Mouse (Mus musculus) forebrain, embryonic 16.5 days (tissue): ENCODE results near the gene Rrp1. TPM values are rescaled to one million over a fixed set of nuclear protein-coding genes. Genes with fewer than 3 reads are reported as not detected.
"Not testable (repeated sequence)": the region's sequence is repeated elsewhere in the genome, so short reads cannot be mapped to it uniquely, and the experiment has no call there.

Experiments
- ATAC-seq: fragments of 200-750 bp; cut with Nextera tagmentation; 2 replicates; pipeline ENCODE4 v1.8.0; 2017; ENCODE audit warnings: mild to moderate bottlenecking, moderate library complexity
- H3K27ac ChIP-seq: fragments of 300-500 bp; sonication (generic); 2 replicates; pipeline ENCODE4 v1.5.1; 2014; ENCODE audit warnings: low read length, control low read depth
- H3K27me3 ChIP-seq: fragments of 300-500 bp; sonication (generic); replicated peaks from 2 replicates; pipeline ENCODE4 v1.6.1; 2014; ENCODE audit warnings: low read length; ENCODE audit not compliant: control insufficient read depth, insufficient read depth
- H3K36me3 ChIP-seq: fragments of 300-500 bp; sonication (generic); 2 replicates; pipeline ENCODE4 v1.6.1; 2014; ENCODE audit not compliant: control insufficient read depth, insufficient read depth
- H3K4me1 ChIP-seq: fragments of 300-500 bp; sonication (generic); replicated peaks from 2 replicates; pipeline ENCODE4 v1.6.1; 2014; ENCODE audit warnings: low read length; ENCODE audit not compliant: control insufficient read depth, insufficient read depth
- H3K4me2 ChIP-seq: fragments of 300-500 bp; sonication (generic); 2 replicates; pipeline ENCODE4 v1.6.1; 2014; ENCODE audit warnings: mild to moderate bottlenecking, low read length, control low read depth
- H3K4me3 ChIP-seq: fragments of 300-500 bp; sonication (generic); replicated peaks from 2 replicates; pipeline ENCODE4 v1.5.1; 2014; ENCODE audit warnings: mild to moderate bottlenecking, low read length, control low read depth
- H3K9ac ChIP-seq: fragments of 300-500 bp; sonication (generic); replicated peaks from 2 replicates; pipeline ENCODE4 v1.6.1; 2014; ENCODE audit warnings: low read depth, low read length, control low read depth
- H3K9me3 ChIP-seq: fragments of 300-500 bp; sonication (generic); 2 replicates; pipeline ENCODE4 v1.6.1; 2016; ENCODE audit warnings: low read length; ENCODE audit not compliant: control insufficient read depth
- WGBS: fragments of 180-500 bp; shearing (Covaris S2); extraction: QIAGEN DNeasy Blood & Tissue Kit; methylation state at CpG from one replicate; pipeline ENCODE4 v1.1.7; 2014; 5-methylcytosine and 5-hydroxymethylcytosine counted together
- polyA plus RNA-seq: library from polyadenylated mRNA; unstranded; fragments of >200 nt; fragmentation: Nextera tagmentation; extraction: Ambion mirVana; gene quantifications from 2 replicates; pipeline ENCODE4 v1.2.1, GENCODE M21; 2015

The Rrp1 gene
- polyA plus RNA-seq, 1 experiment from 2014 or later: 438 TPM

- no peaks in the 10 kb centered on the region for H3K9me3 ChIP-seq
- no peak overlapping the region for H3K9ac ChIP-seq
- no peaks in the 10 kb centered on the region for H3K27me3 ChIP-seq
- no peak overlapping the region for H3K4me3 ChIP-seq
- no peak overlapping the region for H3K27ac ChIP-seq
- no peaks in the 10 kb centered on the region for H3K36me3 ChIP-seq
- H3K4me1 ChIP-seq: no peaks in the 10 kb centered on the region
- WGBS: 67% methylated on average over 3 of the region's 3 CpGs
- no peak for ATAC-seq
- no peak overlapping the region for H3K4me2 ChIP-seq
These were observed 52.5 kb downstream of the Rrp1 start for GRCm38 (mm10) chr10:78360290-78360711.

DNA sequence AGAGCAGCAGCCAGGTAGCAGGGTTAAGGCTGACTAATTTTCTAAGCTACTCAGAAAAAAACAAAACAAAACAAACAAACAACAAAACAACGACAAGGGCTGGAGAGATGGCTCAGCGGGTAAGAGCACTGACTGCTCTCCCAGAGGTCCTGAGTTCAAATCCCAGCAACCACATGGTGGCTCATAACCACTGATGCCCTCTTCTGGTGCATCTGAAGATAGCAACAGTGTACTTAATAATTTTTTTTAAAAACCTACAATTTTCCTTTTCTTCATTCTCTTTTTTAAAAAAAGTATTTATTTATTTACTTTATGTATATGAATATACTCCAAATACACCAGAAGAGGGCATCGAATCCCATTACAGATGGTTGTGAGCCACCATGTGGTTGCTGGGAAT, 53.8 kb downstream of the Rrp1 start:
- not testable (repeated sequence) for H3K36me3 ChIP-seq, H3K9ac ChIP-seq, H3K27me3 ChIP-seq, H3K4me1 ChIP-seq, H3K27ac ChIP-seq, H3K9me3 ChIP-seq, H3K4me3 ChIP-seq, H3K4me2 ChIP-seq, ATAC-seq
- 95% methylated on average over 3 of the region's 3 CpGs for WGBS

DNA sequence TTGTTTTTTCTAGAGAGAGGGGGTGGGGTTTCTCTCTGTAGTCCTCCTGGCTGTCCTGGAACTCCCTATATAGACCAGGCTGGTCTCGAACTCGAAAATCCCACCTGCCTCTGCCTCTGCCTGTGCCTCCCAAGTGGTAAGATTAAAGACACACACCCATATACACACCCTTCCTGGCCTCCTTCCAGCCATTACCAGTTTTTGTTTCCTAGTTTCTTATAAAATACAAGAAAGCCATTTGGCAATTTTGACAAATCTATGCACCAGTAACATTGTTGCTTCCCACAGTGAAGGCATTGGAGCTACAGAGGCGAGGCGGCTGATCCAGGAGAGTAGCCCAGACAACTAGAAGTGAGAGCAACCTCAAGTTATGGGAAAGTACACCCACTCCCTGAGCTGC, 54.6 kb downstream of the Rrp1 start:
- H3K27ac ChIP-seq: no peak overlapping the region
- no peak for ATAC-seq
- WGBS: 86% methylated on average over 4 of the region's 4 CpGs

GRCm38 (mm10) chr10:78357742-78358141, 55.1 kb downstream of the Rrp1 start:
- no peak overlapping the region for H3K4me2 ChIP-seq
- no peaks in the 10 kb centered on the region for H3K27me3 ChIP-seq
- WGBS: 88% methylated on average over 5 of the region's 5 CpGs
- H3K4me3 ChIP-seq: no peak overlapping the region
- no peak for ATAC-seq
- no peaks in the 10 kb centered on the region for H3K9me3 ChIP-seq
- H3K4me1 ChIP-seq: peaks cover 3% of the 10 kb centered on the region
- H3K27ac ChIP-seq: no peak overlapping the region
- H3K9ac ChIP-seq: no peak overlapping the region
- H3K36me3 ChIP-seq: no peaks in the 10 kb centered on the region

More for the DNA sequence above, 54.6 kb downstream of the Rrp1 start:
- H3K36me3 ChIP-seq: no peaks in the 10 kb centered on the region
- no peak overlapping the region for H3K9ac ChIP-seq
- H3K9me3 ChIP-seq: no peaks in the 10 kb centered on the region
- H3K27me3 ChIP-seq: no peaks in the 10 kb centered on the region
- no peak overlapping the region for H3K4me2 ChIP-seq
- no peak overlapping the region for H3K4me3 ChIP-seq
- H3K4me1 ChIP-seq: no peaks in the 10 kb centered on the region

DNA sequence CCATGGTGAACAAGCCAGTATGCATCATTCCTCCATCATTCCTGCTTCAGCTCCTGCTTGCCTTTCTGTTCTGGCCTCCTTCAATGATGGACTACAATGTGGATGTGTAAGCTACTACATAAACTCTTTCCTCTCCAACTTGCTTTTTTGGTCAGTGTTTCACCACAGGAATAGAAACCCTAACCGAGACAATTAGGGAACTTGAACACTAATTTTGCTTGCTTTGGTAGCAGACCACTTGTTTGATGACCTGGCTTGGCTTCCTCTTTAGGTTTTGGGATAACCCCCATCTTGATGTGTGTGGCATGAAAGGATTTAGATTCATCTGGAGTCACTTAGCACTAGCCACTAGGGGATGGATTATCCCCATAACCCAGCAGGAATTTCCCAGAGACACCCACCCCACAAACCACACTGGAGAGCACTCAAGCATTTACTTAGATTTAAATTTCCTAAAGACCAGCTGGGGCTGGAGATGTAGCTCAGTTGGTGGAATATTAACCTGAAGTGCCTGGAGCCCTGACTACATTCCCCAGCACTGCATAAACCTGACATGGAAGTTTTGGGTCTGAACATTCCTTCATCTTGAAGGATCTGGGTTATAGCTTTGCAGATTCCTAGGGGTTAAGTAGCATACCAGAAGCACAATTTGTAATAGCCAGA, 56.8 kb downstream of the Rrp1 start:
- WGBS: 86% methylated on average over 1 of the region's 1 CpGs
- Histone ChIP-seq H3K9me3 (no peaks in the 10 kb centered on the region), H3K36me3 (no peaks in the 10 kb centered on the region), H3K4me1 (peaks cover 10% of the 10 kb centered on the region), H3K4me2 (no peak overlapping the region), H3K27ac (no peak overlapping the region), H3K9ac (no peak overlapping the region), H3K4me3 (no peak overlapping the region), H3K27me3 (no peaks in the 10 kb centered on the region)
- ATAC-seq: no peak

DNA sequence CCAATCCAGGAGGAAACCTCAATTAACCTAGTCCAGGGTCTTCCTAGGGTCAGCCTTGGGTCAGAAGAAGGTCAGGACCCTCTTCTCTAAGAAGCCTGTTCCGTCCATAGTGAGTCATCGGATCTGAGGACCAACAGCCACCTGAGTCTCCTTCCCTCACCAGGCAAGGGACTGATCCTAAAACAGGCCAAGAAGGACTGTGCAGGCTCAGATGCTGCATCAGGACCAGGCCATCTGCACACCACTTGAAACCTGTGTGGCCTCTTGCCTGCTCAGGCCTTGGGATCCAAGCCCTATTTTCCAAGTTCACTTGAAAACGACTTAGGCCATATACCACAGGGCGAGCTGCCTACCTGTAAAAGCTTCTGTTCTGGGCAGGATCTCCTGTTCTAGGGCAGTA, 59.6 kb downstream of the Rrp1 start:
- no peak overlapping the region for H3K4me3 ChIP-seq
- 82% methylated on average over 4 of the region's 4 CpGs for WGBS
- no peak for ATAC-seq
- no peaks in the 10 kb centered on the region for H3K36me3 ChIP-seq
- no peak overlapping the region for H3K4me2 ChIP-seq
- H3K27me3 ChIP-seq: no peaks in the 10 kb centered on the region
- H3K9ac ChIP-seq: no peak overlapping the region
- H3K4me1 ChIP-seq: peaks cover 26% of the 10 kb centered on the region
- no peaks in the 10 kb centered on the region for H3K9me3 ChIP-seq
- H3K27ac ChIP-seq: no peak overlapping the region

DNA sequence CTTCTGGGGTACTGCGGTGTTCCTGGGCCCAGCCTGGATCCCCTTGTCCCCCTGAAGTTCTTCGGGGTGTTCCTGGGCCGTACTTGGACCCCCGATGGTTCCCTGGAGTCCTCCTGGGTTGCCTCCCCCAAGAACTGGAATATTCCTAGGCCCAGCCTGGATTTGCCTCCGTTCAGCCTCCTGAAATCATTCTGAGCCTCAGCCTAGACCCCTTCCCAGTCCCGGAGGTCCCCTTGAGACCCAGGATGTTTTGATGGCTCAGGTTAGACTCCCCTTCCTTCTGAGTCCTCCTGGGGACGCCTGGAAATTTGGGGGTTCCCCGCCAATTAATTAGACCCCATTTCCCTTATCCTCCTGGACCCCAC, 60.2 kb downstream of the Rrp1 start:
- Histone ChIP-seq H3K27ac (peak overlapping the region; percentile 67), H3K27me3 (no peaks in the 10 kb centered on the region), H3K9me3 (no peaks in the 10 kb centered on the region), H3K4me2 (peak overlapping the region; percentile 90), H3K9ac (peak overlapping the region; percentile 89), H3K4me1 (peaks cover 26% of the 10 kb centered on the region), H3K4me3 (peak overlapping the region; percentile 87), H3K36me3 (no peaks in the 10 kb centered on the region)
- 19% methylated on average over 8 of the region's 8 CpGs for WGBS
- peak; percentile 16; the same call in 1 of the 2 replicates for ATAC-seq

DNA sequence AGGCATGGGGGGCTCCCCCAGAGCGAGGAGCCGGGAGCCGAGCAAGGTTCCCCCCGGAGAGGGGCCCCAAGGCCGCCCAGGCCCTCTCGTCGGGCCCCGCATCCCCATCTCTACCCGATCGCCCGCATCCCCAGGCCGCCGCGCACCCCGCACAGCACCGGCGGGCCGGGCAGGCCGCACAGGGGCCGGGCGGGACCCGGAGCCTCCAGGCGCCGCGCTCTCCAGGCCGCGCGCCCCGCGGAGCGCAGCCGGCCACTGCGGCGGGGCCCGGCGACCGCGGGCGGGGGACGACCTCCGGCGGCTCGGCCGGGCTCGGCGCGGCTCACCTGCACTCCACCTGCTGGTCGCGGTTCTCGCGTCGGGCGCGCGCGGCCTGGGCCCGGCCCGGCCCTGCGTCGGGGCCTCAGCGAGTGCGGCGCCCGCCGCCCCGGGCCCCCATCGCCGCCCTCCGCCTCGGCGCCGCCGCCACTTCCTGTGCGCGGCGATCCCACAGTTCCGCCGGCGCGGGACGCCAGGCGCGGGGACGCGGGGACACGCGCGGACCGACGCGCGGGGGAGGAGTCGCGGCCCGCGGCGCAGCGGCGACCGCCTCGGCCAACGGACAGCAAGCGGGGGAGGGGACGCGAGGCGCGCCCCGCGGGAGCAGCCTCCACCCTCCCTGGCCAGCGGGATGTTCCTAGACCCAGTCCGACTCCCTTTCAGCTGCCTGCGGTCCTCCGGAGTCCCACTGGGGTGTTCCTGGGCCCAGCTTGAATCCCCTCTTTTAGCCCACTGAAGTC, 60.8 kb downstream of the Rrp1 start, which contains the start of gene Agpat3:
TSS of gene Agpat3 (minus strand) at position 603 of the 779 bp plus-strand sequence.
- Histone ChIP-seq H3K9ac (peak within 1 kb of the TSS; percentile 89), H3K4me2 (peak within 1 kb of the TSS; percentile 90), H3K4me3 (peak within 1 kb of the TSS; percentile 87), H3K36me3 (no peaks in the 10 kb centered on the region), H3K27ac (peak within 1 kb of the TSS; percentile 67), H3K4me1 (peaks cover 26% of the 10 kb centered on the region), H3K27me3 (no peaks in the 10 kb centered on the region), H3K9me3 (no peaks in the 10 kb centered on the region)
- peak; percentile 87 for ATAC-seq
- 0% methylated on average over 43 of the region's 113 CpGs for WGBS

DNA sequence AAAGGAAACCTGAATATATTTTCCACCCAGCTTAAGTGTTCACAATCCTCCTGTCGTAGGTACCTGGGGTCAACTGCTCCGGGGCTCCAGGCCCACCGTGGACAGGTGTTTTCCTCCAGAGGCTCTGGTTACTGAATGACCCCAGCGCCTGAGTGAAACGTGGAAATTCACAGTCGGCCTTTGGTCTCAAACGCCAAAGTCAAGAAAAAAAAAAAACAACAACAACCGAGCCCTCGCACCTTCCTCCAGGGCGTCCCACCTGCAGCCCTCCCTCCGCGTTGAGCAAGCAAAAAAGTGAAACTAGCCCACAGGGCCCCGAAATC, 61.3 kb downstream of the Rrp1 start:
- H3K4me2 ChIP-seq: peak overlapping the region; percentile 90
- no peaks in the 10 kb centered on the region for H3K27me3 ChIP-seq
- no peak for ATAC-seq
- no peaks in the 10 kb centered on the region for H3K9me3 ChIP-seq
- H3K4me1 ChIP-seq: peaks cover 26% of the 10 kb centered on the region
- H3K36me3 ChIP-seq: no peaks in the 10 kb centered on the region
- H3K9ac ChIP-seq: peak overlapping the region; percentile 89
- peak overlapping the region; percentile 87 for H3K4me3 ChIP-seq
- under 1% methylated on average over 12 of the region's 13 CpGs for WGBS
- H3K27ac ChIP-seq: no peak overlapping the region
